Mouse (Mus musculus) heart, postnatal 0 days (tissue): ENCODE measurements at regions not wholly inside any gene's neighbourhood (a gene's known extent, or its start where the extent isn't known, plus 50 kb on each side); places are given as distances from the start of the nearest gene placed in this dataset.

Experiments
- CTCF ChIP-seq: IDR thresholded peaks from 2 replicates; pipeline ENCODE4 v1.5.1; 2016; ENCODE audit warnings: antibody characterized with exemption, control low read depth, low read depth
- EP300 ChIP-seq: IDR thresholded peaks from 2 replicates; pipeline ENCODE4 v1.6.1; 2016; ENCODE audit warnings: antibody characterized with exemption, low read depth

DNA sequence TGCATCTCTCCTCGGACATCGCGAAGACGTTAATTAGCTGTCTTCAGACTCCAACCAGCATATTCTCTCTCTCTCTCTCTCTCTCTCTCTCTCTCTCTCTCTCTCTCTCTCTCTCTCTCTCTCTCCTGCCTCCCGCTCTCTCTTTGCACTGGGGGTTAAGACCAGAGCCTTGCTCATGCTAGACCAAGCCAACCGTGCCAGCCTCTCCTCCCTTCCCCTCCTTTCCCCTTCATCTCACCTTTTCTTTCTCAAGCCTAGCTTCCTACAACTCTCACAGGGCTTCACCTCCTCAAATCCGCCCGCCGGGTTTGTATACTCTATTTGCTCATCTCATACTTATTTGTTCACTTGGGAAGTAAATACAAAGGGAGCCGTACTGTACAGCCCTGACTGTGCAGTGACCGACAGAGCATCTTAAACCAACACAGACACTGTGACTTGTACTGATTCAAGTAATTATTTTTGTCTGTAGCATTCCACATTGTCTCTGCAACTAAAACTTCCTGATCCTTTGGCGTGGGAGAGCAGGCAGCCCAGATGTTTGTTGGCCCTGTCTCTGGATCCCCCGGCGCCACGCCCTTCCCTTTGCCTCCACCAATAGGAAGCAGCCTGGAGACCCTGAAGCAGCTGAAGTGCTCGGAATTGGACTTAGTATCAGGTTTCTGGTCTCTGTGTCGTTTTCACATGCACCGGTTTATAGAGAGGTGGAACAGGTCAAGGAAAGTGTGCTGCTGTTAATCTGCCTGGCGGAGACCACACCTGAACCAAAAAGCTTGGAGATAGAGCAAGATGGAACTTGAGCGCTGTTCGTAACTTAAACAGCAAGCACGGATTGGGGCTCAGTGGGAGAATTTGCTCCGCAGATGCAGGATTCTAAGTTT, 145.1 kb downstream of the Sox2 start:
- TF ChIP-seq EP300 (no peak), CTCF (no peak)
